In the genomic region with DNA sequence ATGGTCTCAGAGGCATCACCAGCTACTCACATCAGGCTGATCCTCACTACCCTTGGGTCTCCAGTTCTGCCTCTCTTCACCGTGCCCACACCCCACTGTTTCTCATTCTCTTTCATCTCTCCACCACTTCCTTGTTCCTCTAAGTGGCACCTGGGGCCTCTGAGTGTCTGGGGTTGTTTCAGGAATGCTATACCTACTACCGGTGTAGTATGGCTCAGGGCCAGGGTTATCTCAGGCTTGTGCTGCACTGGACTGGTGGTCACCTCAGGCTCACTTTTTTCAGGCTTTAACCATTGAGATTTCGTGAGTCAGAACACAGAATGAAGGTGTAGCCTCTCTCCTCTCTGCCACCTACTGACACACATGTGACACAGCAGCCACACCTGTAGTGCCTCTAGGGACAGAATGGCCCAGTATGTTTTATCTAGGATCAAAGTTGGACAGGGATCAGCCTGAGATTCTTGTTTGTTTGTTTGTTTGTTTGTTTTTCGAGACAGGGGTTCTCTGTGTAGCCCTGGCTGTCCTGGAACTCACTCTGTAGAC, we compare ENCODE assay signal across 18 mouse cellular contexts. TPM values are rescaled to one million over a fixed set of nuclear protein-coding genes. Genes with fewer than 3 reads are reported as not detected.
DNase-seq lines count a peak whose midpoint lies in the region; ATAC-seq and TF ChIP-seq lines count a peak whose summit lies in the region.
"Had no signal": no experiment of that assay in that cellular context is flagged by ENCODE, and none has a peak within 500 bp of the region (broad histone marks: within the 10 kb centered on the region; RNA-seq: fewer than 3 reads in every experiment).

No protein-coding gene starts in this region.

- no peak for ATAC-seq in midbrain, postnatal 0 days (ENCODE audit: low FRiP score)
- ATAC-seq: midbrain, embryonic 15.5 days had no signal

- no peak overlapping the region for H3K9ac ChIP-seq in midbrain, postnatal 0 days (replicated peaks; ENCODE audit: low read length, poor library complexity, severe bottlenecking)
- H3K9ac ChIP-seq: heart, embryonic 13.5 days; liver, embryonic 15.5 days; midbrain, embryonic 15.5 days; neural tube, embryonic 12.5 days; stomach, embryonic 15.5 days had no signal

- no peak for DNase-seq in layer of hippocampus, adult 2 months (ENCODE audit: low spot score in 2 of 2)
- DNase-seq in layer of hippocampus, adult 11-12 months (ENCODE audit: low spot score) = no peak
- no peak for DNase-seq in midbrain, postnatal 0 days (ENCODE audit: low spot score)
- DNase-seq in midbrain, embryonic 10.5 days (ENCODE audit: low spot score) = no peak
- peak; percentile 6 for DNase-seq in induced T-regulatory cell, adult 2 months (ENCODE audit: low read depth)
- DNase-seq in right cerebral cortex, postnatal 14 days = no peak
- no peak for DNase-seq in adrenal gland, postnatal 25 days
- DNase-seq: cerebellum, adult 11 months; cerebellum, postnatal 36 days; heart, adult 11 months; heart, postnatal 4 days had no signal

- 73% methylated on average over 4 of the region's 4 CpGs for WGBS in midbrain, postnatal 0 days
- 77% methylated on average over 4 of the region's 4 CpGs for WGBS in midbrain, embryonic 10.5 days

- H3K4me1 ChIP-seq in midbrain, postnatal 0 days (ENCODE audit: insufficient read depth, low read length) = 0 out of 2 replicates have a peak, but pooled peaks cover 4% of the 10 kb centered on the region
- peaks cover 52% of the 10 kb centered on the region for H3K4me1 ChIP-seq in midbrain, embryonic 10.5 days
- H3K4me1 ChIP-seq: liver, embryonic 15.5 days had no signal

- no peak overlapping the region for H3K4me3 ChIP-seq in layer of hippocampus, adult 2 months
- no peak overlapping the region for H3K4me3 ChIP-seq in midbrain, postnatal 0 days (ENCODE audit: low read depth, low read length)
- H3K4me3 ChIP-seq in midbrain, embryonic 10.5 days = no peak overlapping the region
- H3K4me3 ChIP-seq: embryonic facial prominence, embryonic 10.5 days; erythroblast, embryonic 14.5 days; heart, embryonic 13.5 days; liver, embryonic 15.5 days; midbrain, embryonic 15.5 days; neural tube, embryonic 12.5 days; stomach, embryonic 15.5 days had no signal

- peak; percentile 37 for TF ChIP-seq CTCF in layer of hippocampus, adult 2 months (conservative IDR thresholded peaks at IDR 0.05)
- peak; percentile 27 for TF ChIP-seq CTCF in midbrain, postnatal 0 days (IDR thresholded peaks at IDR 0.05)

- H3K9me3 ChIP-seq in midbrain, postnatal 0 days (ENCODE audit: low read length) = no peaks in the 10 kb centered on the region
- H3K9me3 ChIP-seq in midbrain, embryonic 10.5 days (replicated peaks) = no peaks in the 10 kb centered on the region
- H3K9me3 ChIP-seq: embryonic facial prominence, embryonic 10.5 days; heart, embryonic 13.5 days; liver, embryonic 15.5 days; midbrain, embryonic 15.5 days; neural tube, embryonic 12.5 days; stomach, embryonic 15.5 days had no signal

- H3K27ac ChIP-seq in layer of hippocampus, adult 2 months = no peak overlapping the region
- H3K27ac ChIP-seq in midbrain, postnatal 0 days (ENCODE audit: low read depth, low read length) = no peak overlapping the region
- no peak overlapping the region for H3K27ac ChIP-seq in midbrain, embryonic 10.5 days (replicated peaks)
- H3K27ac ChIP-seq: embryonic facial prominence, embryonic 10.5 days; heart, embryonic 13.5 days; liver, embryonic 15.5 days; midbrain, embryonic 15.5 days; neural tube, embryonic 12.5 days; stomach, embryonic 15.5 days had no signal

- peaks cover 13% of the 10 kb centered on the region for H3K36me3 ChIP-seq in midbrain, postnatal 0 days (ENCODE audit: insufficient read depth, low read length)
- H3K36me3 ChIP-seq in midbrain, embryonic 10.5 days = peaks cover 22% of the 10 kb centered on the region; the same call in 1 of the 2 replicates
- H3K36me3 ChIP-seq: liver, embryonic 15.5 days; midbrain, embryonic 15.5 days; neural tube, embryonic 12.5 days had no signal

- H3K4me2 ChIP-seq in midbrain, postnatal 0 days (ENCODE audit: low read depth, low read length, poor library complexity, severe bottlenecking) = no peak overlapping the region
- H3K4me2 ChIP-seq: heart, embryonic 13.5 days; liver, embryonic 15.5 days; midbrain, embryonic 15.5 days; neural tube, embryonic 12.5 days; stomach, embryonic 15.5 days had no signal

- H3K27me3 ChIP-seq in midbrain, postnatal 0 days (ENCODE audit: insufficient read depth, low read length) = no peaks in the 10 kb centered on the region; the same call in 1 of the 2 replicates
- no peaks in the 10 kb centered on the region for H3K27me3 ChIP-seq in midbrain, embryonic 10.5 days (ENCODE audit: low read depth, poor library complexity, severe bottlenecking)
- H3K27me3 ChIP-seq: heart, embryonic 13.5 days; liver, embryonic 15.5 days; midbrain, embryonic 15.5 days; neural tube, embryonic 12.5 days; stomach, embryonic 15.5 days had no signal

RNA-seq across cellular contexts. Expression of a gene that starts 31.5 kb away (rescaled TPM):
- 10 to 100 TPM; 31.4 to 31.8 TPM for total RNA-seq in layer of hippocampus, adult 2 months (2021)
- 57.4 and 60.8 TPM in 2 replicates for total RNA-seq in midbrain, postnatal 0 days (2014; rRNA removed)
- 69.8 and 70.1 TPM in 2 replicates for polyA plus RNA-seq in midbrain, postnatal 0 days (2015; fragmentation: Nextera tagmentation; extraction: Ambion mirVana)
- polyA plus RNA-seq in midbrain, embryonic 10.5 days (2016; fragmentation: Nextera tagmentation; extraction: Ambion mirVana) = 73.7 and 73.9 TPM in 2 replicates
- 68.8 and 77.6 TPM in 2 replicates for total RNA-seq in adrenal gland, postnatal 25 days (2021)
